Mouse (Mus musculus): ENCODE data around the gene Clec3b. TPM values are rescaled to one million over a fixed set of nuclear protein-coding genes. Genes with fewer than 3 reads are reported as not detected.

Gene Clec3b
- polyA plus RNA-seq (2012): not detected in 2 replicates

GRCm38 (mm10) chr9:123150241-123151020 lies at the start of gene Clec3b:
Gene Clec3b, plus strand, starts transcription at chr9:123150946.
- no peaks in the 10 kb centered on the region for H3K27me3 ChIP-seq (ENCODE audit: control insufficient read depth)
- H3K9me3 ChIP-seq (ENCODE audit: control insufficient read depth, low read length): no peaks in the 10 kb centered on the region
- H3K4me3 ChIP-seq (replicated peaks): no peak within 1 kb of the TSS
- H3K36me3 ChIP-seq (ENCODE audit: control insufficient read depth): no peaks in the 10 kb centered on the region
- no peak for TF ChIP-seq TAL1 (IDR thresholded peaks at IDR 0.05; ENCODE audit: low read length)
- TF ChIP-seq GATA1 (IDR thresholded peaks at IDR 0.05; ENCODE audit: low read length): no peak
- H3K4me1 ChIP-seq (ENCODE audit: control insufficient read depth): peaks cover 5% of the 10 kb centered on the region

- Histone ChIP-seq H3K4me1 (ENCODE audit: control insufficient read depth) (peaks cover 14% of the 10 kb centered on the region), H3K4me3 (replicated peaks) (no peak overlapping the region), H3K9me3 (ENCODE audit: control insufficient read depth, low read length) (no peaks in the 10 kb centered on the region), H3K36me3 (ENCODE audit: control insufficient read depth) (peaks cover 76% of the 10 kb centered on the region), H3K27me3 (ENCODE audit: control insufficient read depth) (no peaks in the 10 kb centered on the region)
- TF ChIP-seq GATA1 (IDR thresholded peaks at IDR 0.05; ENCODE audit: low read length) (no peak), TAL1 (IDR thresholded peaks at IDR 0.05; ENCODE audit: low read length) (no peak)
These were observed 47.3 kb upstream of the Clec3b start for GRCm38 (mm10) chr9:123103425-123103824.

- no peaks in the 10 kb centered on the region for H3K9me3 ChIP-seq (ENCODE audit: control insufficient read depth, low read length)
- no peak overlapping the region for H3K4me3 ChIP-seq (replicated peaks)
- H3K27me3 ChIP-seq (ENCODE audit: control insufficient read depth): no peaks in the 10 kb centered on the region
- TF ChIP-seq GATA1 (IDR thresholded peaks at IDR 0.05; ENCODE audit: low read length) (no peak), TAL1 (IDR thresholded peaks at IDR 0.05; ENCODE audit: low read length) (no peak)
- H3K36me3 ChIP-seq (ENCODE audit: control insufficient read depth): peaks cover 73% of the 10 kb centered on the region
- H3K4me1 ChIP-seq (ENCODE audit: control insufficient read depth): peaks cover 18% of the 10 kb centered on the region
These were observed 46.4 kb upstream of the Clec3b start for GRCm38 (mm10) chr9:123104362-123104761.

GRCm38 (mm10) chr9:123107186-123107585 lies 43.6 kb upstream of the Clec3b start:
- Histone ChIP-seq H3K4me3 (replicated peaks) (no peak overlapping the region), H3K36me3 (ENCODE audit: control insufficient read depth) (peaks cover 52% of the 10 kb centered on the region), H3K4me1 (ENCODE audit: control insufficient read depth) (peaks cover 17% of the 10 kb centered on the region), H3K27me3 (ENCODE audit: control insufficient read depth) (no peaks in the 10 kb centered on the region), H3K9me3 (ENCODE audit: control insufficient read depth, low read length) (no peaks in the 10 kb centered on the region)
- TF ChIP-seq GATA1 (IDR thresholded peaks at IDR 0.05; ENCODE audit: low read length): no peak
- TF ChIP-seq TAL1 (IDR thresholded peaks at IDR 0.05; ENCODE audit: low read length): no peak

- H3K27me3 ChIP-seq (ENCODE audit: control insufficient read depth): no peaks in the 10 kb centered on the region
- no peak overlapping the region for H3K4me3 ChIP-seq (replicated peaks)
- H3K36me3 ChIP-seq (ENCODE audit: control insufficient read depth): peaks cover 40% of the 10 kb centered on the region
- peaks cover 34% of the 10 kb centered on the region for H3K4me1 ChIP-seq (ENCODE audit: control insufficient read depth)
- no peak for TF ChIP-seq TAL1 (IDR thresholded peaks at IDR 0.05; ENCODE audit: low read length)
- TF ChIP-seq GATA1 (IDR thresholded peaks at IDR 0.05; ENCODE audit: low read length): no peak
- no peaks in the 10 kb centered on the region for H3K9me3 ChIP-seq (ENCODE audit: control insufficient read depth, low read length)
These were observed 41.6 kb upstream of the Clec3b start for GRCm38 (mm10) chr9:123109188-123109587.

- Histone ChIP-seq H3K4me1 (ENCODE audit: control insufficient read depth) (peaks cover 43% of the 10 kb centered on the region), H3K27me3 (ENCODE audit: control insufficient read depth) (no peaks in the 10 kb centered on the region), H3K9me3 (ENCODE audit: control insufficient read depth, low read length) (no peaks in the 10 kb centered on the region), H3K4me3 (replicated peaks) (peak overlapping the region; percentile 90), H3K36me3 (ENCODE audit: control insufficient read depth) (peaks cover 38% of the 10 kb centered on the region)
- TF ChIP-seq TAL1 (IDR thresholded peaks at IDR 0.05; ENCODE audit: low read length) (no peak), GATA1 (IDR thresholded peaks at IDR 0.05; ENCODE audit: low read length) (no peak)
These were observed 39.0 kb upstream of the Clec3b start for GRCm38 (mm10) chr9:123111751-123112221.

GRCm38 (mm10) chr9:123112805-123113521 lies 37.8 kb upstream of the Clec3b start, which contains the start of the genes Zdhhc3 and Exosc7:
Gene Zdhhc3, minus strand, starts transcription at chr9:123113205.
Gene Exosc7, plus strand, starts transcription at chr9:123113215.
- no peaks in the 10 kb centered on the region for H3K9me3 ChIP-seq (ENCODE audit: control insufficient read depth, low read length)
- H3K4me3 ChIP-seq (replicated peaks): peak within 1 kb of the TSS; percentile 90
- TF ChIP-seq TAL1 (IDR thresholded peaks at IDR 0.05; ENCODE audit: low read length): no peak
- no peaks in the 10 kb centered on the region for H3K27me3 ChIP-seq (ENCODE audit: control insufficient read depth)
- H3K36me3 ChIP-seq (ENCODE audit: control insufficient read depth): peaks cover 36% of the 10 kb centered on the region
- peaks cover 44% of the 10 kb centered on the region for H3K4me1 ChIP-seq (ENCODE audit: control insufficient read depth)

- TF ChIP-seq TAL1 (IDR thresholded peaks at IDR 0.05; ENCODE audit: low read length) (no peak), GATA1 (IDR thresholded peaks at IDR 0.05; ENCODE audit: low read length) (no peak)
- Histone ChIP-seq H3K4me1 (ENCODE audit: control insufficient read depth) (peaks cover 44% of the 10 kb centered on the region), H3K36me3 (ENCODE audit: control insufficient read depth) (peaks cover 41% of the 10 kb centered on the region), H3K4me3 (replicated peaks) (peak overlapping the region; percentile 90), H3K27me3 (ENCODE audit: control insufficient read depth) (no peaks in the 10 kb centered on the region), H3K9me3 (ENCODE audit: control insufficient read depth, low read length) (no peaks in the 10 kb centered on the region)
These were observed 36.8 kb upstream of the Clec3b start for GRCm38 (mm10) chr9:123113931-123114330.

GRCm38 (mm10) chr9:123115566-123115965 lies 35.2 kb upstream of the Clec3b start:
- Histone ChIP-seq H3K36me3 (ENCODE audit: control insufficient read depth) (peaks cover 48% of the 10 kb centered on the region), H3K4me1 (ENCODE audit: control insufficient read depth) (peaks cover 40% of the 10 kb centered on the region), H3K4me3 (replicated peaks) (no peak overlapping the region), H3K27me3 (ENCODE audit: control insufficient read depth) (no peaks in the 10 kb centered on the region), H3K9me3 (ENCODE audit: control insufficient read depth, low read length) (no peaks in the 10 kb centered on the region)
- TF ChIP-seq GATA1 (IDR thresholded peaks at IDR 0.05; ENCODE audit: low read length) (no peak), TAL1 (IDR thresholded peaks at IDR 0.05; ENCODE audit: low read length) (no peak)
